Mouse (Mus musculus): ENCODE results near the gene Ubr1.

- TF ChIP-seq POLR2A (IDR thresholded peaks at IDR 0.05; ENCODE audit: borderline replicate concordance, extremely low read depth, low read depth, low read length), result no peak
- TF ChIP-seq CTCF (IDR thresholded peaks at IDR 0.05; ENCODE audit: insufficient read depth, low read length), result no peak
Measured at GRCm38 (mm10) chr2:120843990-120844389, 126.5 kb downstream of the Ubr1 start.
